Mouse (Mus musculus) MEL-GATA-1-ER (cell line): Measurements from ENCODE around the gene Dapk1.

Experiments used
- DNase-seq: peaks from one replicate; pipeline ENCODE4 v3.0.0-alpha.2; 2012; ENCODE audit warnings: low read depth; ENCODE audit errors: extremely low read depth

The Dapk1 gene

DNA sequence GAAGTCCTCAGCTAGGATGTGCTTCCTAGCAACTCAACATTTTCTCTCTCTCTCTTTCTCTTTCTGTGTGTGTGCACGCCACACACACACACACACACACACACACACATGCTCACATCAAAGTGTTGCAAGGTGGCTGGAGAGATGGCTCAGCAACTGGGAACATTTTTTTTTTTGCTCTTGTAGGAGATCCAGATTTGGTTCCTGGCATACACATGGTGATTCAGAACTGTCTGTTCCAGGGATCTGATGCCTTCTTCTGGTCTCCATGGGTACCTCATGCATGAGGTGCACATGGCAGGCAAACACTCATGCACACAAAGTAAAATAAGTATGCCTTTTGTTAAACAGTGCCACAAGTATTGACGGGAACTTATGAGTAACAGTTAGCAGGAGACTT is 89.2 kb downstream of the Dapk1 start:
- DNase-seq = no peak

GRCm38 (mm10) chr13:60691940-60692339 is 90.2 kb downstream of the Dapk1 start:
- no peak for DNase-seq

DNA sequence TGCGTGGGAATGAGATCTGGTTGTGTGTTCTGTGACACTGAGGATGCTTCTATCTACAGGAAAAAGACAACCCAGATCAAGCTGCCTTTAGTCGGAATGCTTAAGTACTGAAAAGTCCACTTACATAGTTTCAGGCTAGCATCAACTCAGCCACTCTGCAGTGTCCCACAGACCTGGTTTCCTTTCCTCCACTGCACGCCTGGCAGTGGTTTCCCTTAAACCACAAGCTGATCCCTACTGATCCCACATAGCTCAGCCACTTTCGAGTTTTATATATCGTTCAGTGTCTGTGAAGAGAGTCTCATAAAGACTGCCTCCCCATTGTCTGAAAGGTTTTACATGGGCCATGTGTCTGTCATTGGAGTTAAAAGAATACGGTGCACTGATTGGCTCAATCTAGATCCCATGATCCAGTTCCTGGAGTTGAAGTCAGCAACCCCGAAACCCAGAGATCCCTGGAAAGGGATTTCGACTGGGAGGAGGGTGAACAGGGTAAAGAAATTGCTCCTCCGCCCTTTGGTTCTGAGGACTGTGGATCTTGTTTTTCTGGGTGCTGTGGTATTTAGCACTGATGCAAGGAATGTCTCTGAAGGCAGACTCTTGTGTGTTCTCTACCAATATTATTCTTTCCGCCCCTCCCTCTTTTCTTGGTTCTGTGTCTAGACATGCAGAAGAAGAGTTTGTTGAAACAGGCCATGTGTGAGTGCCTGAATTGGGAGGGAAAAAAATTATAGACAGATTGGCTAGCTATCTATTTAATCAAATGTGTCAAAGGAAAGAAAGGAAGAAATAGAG is 93.6 kb downstream of the Dapk1 start:
- DNase-seq = no peak

DNA sequence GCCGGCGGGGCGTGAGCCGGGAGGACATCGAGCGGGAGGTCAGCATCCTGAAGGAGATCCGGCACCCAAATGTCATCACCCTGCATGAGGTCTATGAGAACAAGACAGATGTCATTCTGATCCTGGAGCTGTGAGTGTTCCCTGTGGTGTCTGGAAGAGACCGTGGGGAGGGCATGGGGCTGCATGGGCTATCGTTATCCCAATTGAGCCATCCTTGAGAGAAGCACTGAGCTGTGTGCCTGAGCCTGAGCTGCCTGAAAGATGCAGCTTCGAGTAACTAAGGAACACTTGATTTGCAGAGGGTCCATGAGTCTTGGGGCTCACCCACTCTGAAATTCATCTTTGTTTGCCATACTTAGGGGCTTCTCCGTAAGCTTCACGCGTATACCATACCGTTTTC is 94.6 kb downstream of the Dapk1 start:
- DNase-seq = no peak

DNA sequence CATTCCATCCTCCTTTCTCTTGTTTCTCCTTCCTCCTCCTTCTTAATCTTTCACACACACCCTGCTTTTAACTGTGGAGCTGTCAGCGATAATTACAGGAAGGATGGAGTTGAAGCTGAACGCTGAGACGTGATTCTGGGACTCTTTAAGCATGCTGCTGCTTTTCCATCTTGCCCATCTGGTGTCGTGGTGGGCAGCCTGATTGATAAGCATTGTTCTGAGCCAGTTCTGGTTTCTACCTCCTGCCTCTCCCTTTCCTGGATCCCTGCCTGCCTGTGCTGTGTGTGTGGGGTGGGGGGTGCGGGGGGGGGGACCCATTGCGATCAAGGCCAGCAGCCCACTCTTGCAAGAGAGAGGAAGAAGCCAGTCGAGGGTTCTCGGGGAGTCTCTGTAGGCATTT is 95.0 kb downstream of the Dapk1 start:
- DNase-seq = no peak

DNA sequence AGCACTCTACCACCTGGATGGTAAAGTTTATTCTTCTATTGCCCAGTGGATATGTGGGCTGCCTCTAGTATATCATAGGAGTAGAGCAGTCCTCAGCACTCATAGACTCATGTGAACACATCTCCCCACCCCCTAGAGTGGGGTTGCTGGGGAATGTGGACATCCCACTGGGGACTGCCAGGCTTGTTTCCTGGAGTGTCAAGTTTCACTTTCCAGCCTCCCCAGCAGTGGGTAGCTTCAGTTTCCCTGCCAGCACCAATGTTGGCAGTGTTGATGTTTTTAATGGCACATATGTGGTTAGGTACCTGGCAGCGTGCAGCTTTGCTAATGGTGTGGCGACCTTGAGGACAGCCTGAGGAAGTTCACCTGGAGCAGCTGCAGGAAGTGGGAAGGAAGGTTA is 96.3 kb downstream of the Dapk1 start:
- no peak for DNase-seq

- no peak for DNase-seq
These were observed 100.0 kb downstream of the Dapk1 start for GRCm38 (mm10) chr13:60701671-60702171.

DNA sequence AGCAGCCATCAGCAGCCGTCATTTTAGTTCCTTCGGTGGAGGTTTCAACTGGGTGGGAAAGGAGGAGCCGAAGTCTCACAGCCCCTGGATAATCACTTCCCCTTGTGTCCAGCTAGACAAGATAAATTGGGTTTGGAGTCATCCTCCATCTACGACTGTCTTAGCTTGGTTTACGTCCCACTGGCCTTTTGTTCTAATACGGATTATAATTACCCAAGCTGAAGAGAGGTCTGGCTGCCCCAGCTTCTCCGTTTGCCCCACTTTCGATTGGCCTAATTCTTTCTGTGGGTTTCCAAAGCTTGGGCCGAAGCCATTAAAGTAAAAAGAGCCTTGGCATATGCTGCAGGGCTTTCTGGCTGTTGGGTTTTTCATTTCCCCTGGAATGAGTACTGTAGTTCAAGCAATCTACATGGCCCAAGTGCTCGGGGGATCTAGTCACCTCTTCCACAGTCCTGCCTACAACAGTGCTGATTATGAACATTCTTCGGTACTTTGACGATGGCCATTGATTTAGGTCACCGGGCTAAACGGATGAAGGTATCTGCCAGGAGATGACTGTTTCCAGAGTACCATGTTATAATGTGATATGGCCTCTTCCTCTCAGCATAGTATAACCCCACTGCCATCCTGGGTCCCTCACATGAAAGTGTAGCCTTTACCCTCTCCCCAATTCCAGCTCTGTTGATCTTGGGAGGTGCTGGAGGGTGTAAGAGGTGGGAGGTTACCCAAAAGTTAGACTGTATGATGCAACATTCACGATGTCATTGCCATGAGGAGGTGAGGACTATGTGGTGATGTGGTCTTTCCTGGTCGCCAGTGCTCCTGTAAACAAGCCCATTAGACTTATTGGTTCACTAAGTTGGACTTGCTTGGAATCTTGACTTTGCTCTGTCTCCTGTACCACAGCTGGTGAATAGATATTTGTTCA is 106.1 kb downstream of the Dapk1 start:
- no peak for DNase-seq

- DNase-seq = no peak
These were observed 107.4 kb downstream of the Dapk1 start for GRCm38 (mm10) chr13:60709136-60709535.

GRCm38 (mm10) chr13:60710963-60711362 is 109.2 kb downstream of the Dapk1 start:
- DNase-seq = no peak

DNA sequence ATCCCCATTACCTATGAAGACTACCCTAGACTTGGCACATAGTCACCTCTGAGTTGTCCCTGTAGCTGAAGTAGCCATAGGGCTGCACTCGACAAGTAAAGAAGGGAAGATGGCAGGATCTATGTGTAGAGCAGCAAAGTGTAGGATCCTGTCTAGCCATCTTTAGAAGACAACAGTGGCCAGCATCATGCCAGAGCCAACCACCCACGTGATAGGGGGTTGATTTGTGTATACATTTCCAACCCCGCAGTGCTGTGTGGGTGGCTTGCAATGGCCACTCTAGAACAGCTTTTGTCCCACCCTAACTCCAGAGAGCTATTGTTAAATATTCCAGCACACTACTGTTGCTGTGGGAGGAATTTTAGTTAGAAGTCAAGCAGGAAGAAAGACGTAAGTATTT is 111.8 kb downstream of the Dapk1 start:
- no peak for DNase-seq

DNA sequence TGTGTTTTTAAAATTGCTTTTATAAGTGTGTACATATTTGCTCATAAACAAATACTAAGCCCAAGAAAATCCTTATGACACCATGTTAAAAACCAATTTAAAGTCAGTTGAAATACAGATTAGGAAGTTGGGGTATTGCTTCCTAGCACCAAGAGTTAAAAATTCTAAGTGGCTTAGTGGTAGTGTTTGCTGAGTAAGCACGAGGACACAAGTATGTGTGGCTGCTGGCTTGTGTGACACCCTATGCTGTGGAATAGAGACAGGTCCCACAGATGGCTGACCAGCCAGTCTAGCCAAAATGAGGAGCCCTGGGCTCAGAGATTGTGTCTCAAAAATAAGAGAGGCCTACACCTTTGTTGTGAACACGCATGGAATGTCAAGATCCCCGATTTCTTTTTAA is 114.4 kb downstream of the Dapk1 start:
- DNase-seq = no peak

GRCm38 (mm10) chr13:60717421-60717820 is 115.7 kb downstream of the Dapk1 start:
- DNase-seq = no peak

DNA sequence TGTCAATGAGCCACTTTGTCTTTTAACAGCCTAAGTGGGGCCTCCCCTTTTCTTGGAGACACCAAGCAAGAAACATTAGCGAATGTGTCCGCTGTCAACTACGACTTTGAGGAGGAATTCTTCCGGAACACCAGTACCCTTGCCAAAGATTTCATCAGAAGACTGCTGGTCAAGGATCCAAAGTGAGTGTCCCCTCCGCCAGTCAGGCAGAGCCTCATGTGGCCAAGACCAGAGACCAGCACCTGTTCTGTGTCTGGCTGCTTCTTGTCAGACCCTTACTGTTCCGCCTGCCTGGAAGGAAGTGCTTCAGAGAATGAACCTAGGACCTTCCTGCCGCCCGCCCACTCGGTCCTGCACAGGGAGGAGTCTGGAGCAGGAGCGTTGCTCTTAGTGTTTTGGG is 117.8 kb downstream of the Dapk1 start:
- no peak for DNase-seq

DNA sequence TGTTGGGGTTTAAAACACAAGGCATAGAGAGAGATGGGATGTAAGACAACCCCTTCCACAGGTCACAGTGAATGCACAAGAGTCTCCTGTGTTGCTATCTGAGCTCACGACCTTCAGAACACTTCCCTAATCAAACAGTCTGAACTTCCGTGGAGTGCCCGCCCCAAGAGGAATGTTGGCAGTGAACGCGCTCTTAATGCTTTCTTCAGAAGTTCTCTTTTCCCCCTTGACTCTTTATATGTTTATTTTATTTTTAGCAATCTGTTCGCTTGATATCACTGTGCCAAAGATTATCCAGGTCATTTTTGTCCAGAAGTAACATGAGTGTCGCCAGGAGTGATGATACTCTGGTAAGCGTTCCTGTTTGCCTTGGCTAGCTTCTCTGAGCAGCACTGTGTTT is 121.0 kb downstream of the Dapk1 start:
- DNase-seq = no peak

GRCm38 (mm10) chr13:60728276-60729054 is 126.7 kb downstream of the Dapk1 start:
- DNase-seq = no peak

- no peak for DNase-seq
These were observed 127.3 kb downstream of the Dapk1 start for GRCm38 (mm10) chr13:60729055-60729402.

DNA sequence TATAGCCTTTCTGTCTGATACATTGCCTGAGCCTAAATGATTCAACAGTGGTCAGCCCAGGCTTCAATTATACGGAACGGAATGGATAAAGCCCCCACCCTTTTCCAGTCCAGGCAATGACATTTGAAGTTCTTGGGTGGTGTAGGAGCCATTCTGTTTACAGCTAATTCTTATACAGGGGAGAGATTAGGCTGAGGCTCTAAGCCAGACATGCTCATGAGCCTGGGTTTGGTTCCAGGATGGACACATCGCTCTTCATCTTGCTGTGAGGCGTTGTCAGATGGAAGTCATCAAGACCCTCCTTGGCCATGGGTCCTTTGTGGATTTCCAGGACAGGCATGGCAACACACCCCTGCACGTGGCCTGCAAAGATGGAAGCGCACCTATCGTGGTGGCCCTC is 128.8 kb downstream of the Dapk1 start:
- no peak for DNase-seq

- no peak for DNase-seq
These were observed 129.3 kb downstream of the Dapk1 start for GRCm38 (mm10) chr13:60731001-60731400.

DNA sequence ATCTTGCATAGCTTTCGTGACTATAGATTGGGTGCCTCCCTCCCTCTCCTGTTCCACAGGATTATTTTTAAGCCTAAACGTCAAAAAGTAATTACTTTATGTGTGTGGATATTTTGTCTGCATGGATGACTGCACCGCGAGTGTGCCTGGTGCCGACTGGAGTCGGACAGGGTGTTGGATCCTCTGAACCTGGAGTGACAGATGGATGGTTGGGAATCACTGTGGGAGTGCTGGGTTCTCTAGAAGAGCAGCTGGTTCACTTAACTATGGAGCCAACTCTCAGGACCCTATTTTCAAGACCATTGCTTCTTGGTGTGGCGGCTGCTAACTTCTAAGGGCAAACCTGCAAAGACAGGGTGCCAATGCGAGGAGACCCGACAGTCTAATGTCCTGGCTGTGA is 133.6 kb downstream of the Dapk1 start:
- DNase-seq = no peak

DNA sequence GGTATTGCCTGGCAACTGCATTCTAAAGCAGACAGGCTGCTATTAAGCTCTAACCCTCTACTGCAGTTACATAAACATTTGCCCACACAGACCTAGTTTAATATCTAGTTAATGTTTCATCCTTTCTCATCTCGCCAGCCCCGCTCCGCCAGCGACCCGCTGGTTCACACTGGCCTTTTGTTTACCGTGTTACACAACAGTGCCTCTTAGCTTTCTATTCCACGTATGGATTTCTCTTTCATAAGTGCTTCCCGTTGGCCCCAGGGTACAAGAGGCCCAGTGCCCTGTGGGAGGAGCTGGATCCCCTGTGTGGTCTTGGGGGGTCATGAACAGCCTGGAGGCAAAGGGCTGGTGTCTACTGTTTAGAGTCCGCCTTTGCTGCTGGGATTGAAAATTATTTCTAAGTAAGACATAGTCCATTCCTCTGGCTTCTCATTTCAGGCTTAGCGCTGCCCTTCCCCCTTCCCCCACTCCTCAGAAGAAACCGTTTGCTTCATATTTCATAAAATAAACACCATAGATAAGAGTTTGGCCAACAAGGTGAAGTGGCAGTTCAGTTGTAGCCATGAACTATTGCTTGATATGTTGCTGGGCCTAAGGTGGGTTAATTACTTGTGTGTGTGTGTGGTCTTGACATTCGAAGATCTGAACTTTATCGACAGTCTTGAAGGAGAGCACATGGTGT is 134.8 kb downstream of the Dapk1 start:
- DNase-seq = no peak
